Mouse (Mus musculus): ENCODE data around the gene Entpd1.

GRCm38 (mm10) chr19:40716981-40717380, 104.8 kb downstream of the Entpd1 start:
- no peak for TF ChIP-seq ZNF384 (IDR thresholded peaks at IDR 0.05; ENCODE audit: low read depth, low read length)
- TF ChIP-seq MAFK (IDR thresholded peaks at IDR 0.05; ENCODE audit: insufficient read depth, low read depth, low read length) = no peak
- no peak for TF ChIP-seq ZC3H11A (IDR thresholded peaks at IDR 0.05; ENCODE audit: borderline replicate concordance, low read depth, low read length)
- TF ChIP-seq CHD2 (IDR thresholded peaks at IDR 0.05; ENCODE audit: low read depth, low read length) = no peak
- TF ChIP-seq HCFC1 (IDR thresholded peaks at IDR 0.05; ENCODE audit: borderline replicate concordance, insufficient read depth, low read length) = no peak

Measured in ES-E14 (cell line).